Mouse (Mus musculus): ENCODE data around the gene Lrp6.

The Lrp6 gene

GRCm38 (mm10) chr6:134529340-134529739 is 37.4 kb downstream of the Lrp6 start:
- DNase-seq: no peak

GRCm38 (mm10) chr6:134528396-134528795 is 38.4 kb downstream of the Lrp6 start:
- DNase-seq: no peak

GRCm38 (mm10) chr6:134527596-134528128 is 39.1 kb downstream of the Lrp6 start:
- no peak for DNase-seq

- DNase-seq: no peak
These were observed 39.8 kb downstream of the Lrp6 start for GRCm38 (mm10) chr6:134526821-134527595.

- no peak for DNase-seq
These were observed 40.5 kb downstream of the Lrp6 start for GRCm38 (mm10) chr6:134526275-134526674.

- DNase-seq: no peak
These were observed 45.4 kb downstream of the Lrp6 start for GRCm38 (mm10) chr6:134521411-134521810.

GRCm38 (mm10) chr6:134520821-134521220 is 45.9 kb downstream of the Lrp6 start:
- DNase-seq: no peak

- no peak for DNase-seq
These were observed 48.3 kb downstream of the Lrp6 start for GRCm38 (mm10) chr6:134518450-134518849.

GRCm38 (mm10) chr6:134517141-134517540 is 49.6 kb downstream of the Lrp6 start:
- DNase-seq: no peak

- no peak for DNase-seq
These were observed 51.3 kb downstream of the Lrp6 start for GRCm38 (mm10) chr6:134515416-134515815.

- DNase-seq: peak; percentile 75
These were observed 52.8 kb downstream of the Lrp6 start for GRCm38 (mm10) chr6:134513896-134514510.

- no peak for DNase-seq
These were observed 53.8 kb downstream of the Lrp6 start for GRCm38 (mm10) chr6:134513011-134513410.

- no peak for DNase-seq
These were observed 54.3 kb downstream of the Lrp6 start for GRCm38 (mm10) chr6:134512478-134512877.

GRCm38 (mm10) chr6:134511118-134511517 is 55.6 kb downstream of the Lrp6 start:
- no peak for DNase-seq

- no peak for DNase-seq
These were observed 56.5 kb downstream of the Lrp6 start for GRCm38 (mm10) chr6:134510280-134510679.

- DNase-seq: no peak
These were observed 57.0 kb downstream of the Lrp6 start for GRCm38 (mm10) chr6:134509731-134510226.

- DNase-seq: no peak
These were observed 61.9 kb downstream of the Lrp6 start for GRCm38 (mm10) chr6:134504866-134505265.

- no peak for DNase-seq
These were observed 64.4 kb downstream of the Lrp6 start for GRCm38 (mm10) chr6:134502335-134502734.

GRCm38 (mm10) chr6:134500381-134501162 is 66.2 kb downstream of the Lrp6 start:
- no peak for DNase-seq

GRCm38 (mm10) chr6:134499089-134499488 is 67.7 kb downstream of the Lrp6 start:
- DNase-seq: peak; percentile 43

- DNase-seq: no peak
These were observed 68.2 kb downstream of the Lrp6 start for GRCm38 (mm10) chr6:134498518-134498917.

GRCm38 (mm10) chr6:134494828-134495698 is 71.7 kb downstream of the Lrp6 start:
- peak; percentile 30 for DNase-seq
